9 mouse cellular contexts compared by ENCODE assay signal in genomic region chr8:114883967-114884366, GRCm38 (mm10).
A peak's percentile ranks its signal among the peaks of the same experiment; 100 is the strongest.
DNase-seq lines count a peak whose midpoint lies in the region; ATAC-seq and TF ChIP-seq lines count a peak whose summit lies in the region.
"Had no signal": no experiment of that assay in that cellular context is flagged by ENCODE, and none has a peak within 500 bp of the region (broad histone marks: within the 10 kb centered on the region; RNA-seq: fewer than 3 reads in every experiment).

No protein-coding gene starts in this region.

- no peaks in the 10 kb centered on the region for H3K36me3 ChIP-seq in forebrain, postnatal 0 days (ENCODE audit: insufficient read depth)
- no peaks in the 10 kb centered on the region for H3K36me3 ChIP-seq in forebrain, embryonic 13.5 days (ENCODE audit: poor library complexity, severe bottlenecking)
- no peaks in the 10 kb centered on the region for H3K36me3 ChIP-seq in small intestine, adult 2 months (ENCODE audit: control insufficient read depth, insufficient read depth, low read length)
- H3K36me3 ChIP-seq: limb, embryonic 12.5 days had no signal

- H3K27me3 ChIP-seq in forebrain, postnatal 0 days (ENCODE audit: insufficient read depth, low read length), result peaks cover 5% of the 10 kb centered on the region
- H3K27me3 ChIP-seq in forebrain, embryonic 13.5 days, result peaks cover 18% of the 10 kb centered on the region; the same call in 1 of the 2 replicates
- H3K27me3 ChIP-seq in small intestine, adult 2 months (ENCODE audit: control insufficient read depth, insufficient read depth, low read length), result no peaks in the 10 kb centered on the region

- H3K9ac ChIP-seq in forebrain, postnatal 0 days, result no peak overlapping the region
- H3K9ac ChIP-seq in forebrain, embryonic 13.5 days, result no peak overlapping the region
- H3K9ac ChIP-seq: limb, embryonic 12.5 days had no signal

- peak; percentile 42 for TF ChIP-seq CTCF in forebrain, postnatal 0 days (IDR thresholded peaks at IDR 0.05; ENCODE audit: low read depth)
- peak; percentile 38 for TF ChIP-seq CTCF in lung, adult 2 months (IDR thresholded peaks at IDR 0.05; ENCODE audit: insufficient read depth, low read length)
- peak; percentile 51; the same call in 1 of the 2 replicates for TF ChIP-seq CTCF in small intestine, adult 2 months (IDR thresholded peaks at IDR 0.05; ENCODE audit: extremely low read depth, insufficient read length, insufficient replicate concordance, low read depth, low read length)

- H3K4me3 ChIP-seq in forebrain, postnatal 0 days (ENCODE audit: low read depth, low read length), result no peak overlapping the region
- H3K4me3 ChIP-seq in forebrain, embryonic 13.5 days, result no peak overlapping the region
- no peak overlapping the region for H3K4me3 ChIP-seq in lung, adult 2 months (replicated peaks; ENCODE audit: extremely low read depth, low read depth, low read length)
- no peak overlapping the region for H3K4me3 ChIP-seq in small intestine, adult 2 months (ENCODE audit: low read depth, low read length)
- H3K4me3 ChIP-seq: limb, embryonic 12.5 days had no signal

- H3K4me2 ChIP-seq in forebrain, postnatal 0 days (ENCODE audit: low read depth), result no peak overlapping the region
- no peak overlapping the region for H3K4me2 ChIP-seq in forebrain, embryonic 13.5 days
- H3K4me2 ChIP-seq: limb, embryonic 12.5 days had no signal

- TF ChIP-seq POLR2A in lung, adult 2 months (IDR thresholded peaks at IDR 0.05; ENCODE audit: borderline replicate concordance, extremely low read depth, low read depth, low read length), result no peak
- TF ChIP-seq POLR2A in small intestine, adult 2 months (IDR thresholded peaks at IDR 0.05; ENCODE audit: low read depth, low read length), result no peak

- no peaks in the 10 kb centered on the region for H3K9me3 ChIP-seq in forebrain, postnatal 0 days (ENCODE audit: low read length)
- no peaks in the 10 kb centered on the region for H3K9me3 ChIP-seq in forebrain, embryonic 13.5 days (replicated peaks)
- H3K9me3 ChIP-seq: limb, embryonic 12.5 days had no signal

- H3K27ac ChIP-seq in forebrain, postnatal 0 days (ENCODE audit: low read depth, low read length), result no peak overlapping the region
- H3K27ac ChIP-seq in forebrain, embryonic 13.5 days, result no peak overlapping the region
- H3K27ac ChIP-seq in small intestine, adult 2 months (ENCODE audit: insufficient read depth, low read depth, low read length), result no peak overlapping the region
- H3K27ac ChIP-seq: limb, embryonic 12.5 days had no signal

- ATAC-seq in forebrain, postnatal 0 days, result no peak
- no peak for ATAC-seq in forebrain, embryonic 13.5 days
- no peak for ATAC-seq in megakaryocyte progenitor cell, adult 5-6 weeks (replicated peaks; ENCODE audit: poor library complexity)
- no peak for ATAC-seq in inflammation-experienced regulatory T-cells, adult 6 months

- H3K4me1 ChIP-seq in forebrain, postnatal 0 days (ENCODE audit: insufficient read depth), result no peaks in the 10 kb centered on the region
- H3K4me1 ChIP-seq in forebrain, embryonic 13.5 days, result peaks cover 28% of the 10 kb centered on the region
- peaks cover 6% of the 10 kb centered on the region for H3K4me1 ChIP-seq in lung, adult 2 months (ENCODE audit: control insufficient read depth, insufficient read depth, low read length)
- peaks cover 21% of the 10 kb centered on the region for H3K4me1 ChIP-seq in small intestine, adult 2 months (ENCODE audit: control insufficient read depth, insufficient read depth, insufficient read length, low read length)

- WGBS in forebrain, postnatal 0 days, result 76% methylated on average over 9 of the region's 9 CpGs
- WGBS in forebrain, embryonic 13.5 days, result 84% methylated on average over 9 of the region's 9 CpGs
- 78% methylated on average over 9 of the region's 9 CpGs for WGBS in lung, adult 2 months
- WGBS in small intestine, adult 2 months, result 86% methylated on average over 9 of the region's 9 CpGs

- DNase-seq in forebrain, postnatal 0 days, result no peak
- DNase-seq in lung, adult 2 months, result no peak
- DNase-seq in lung, postnatal 14 days, result no peak
- DNase-seq in ES-CJ7 (ENCODE audit: low read depth, low spot score), result peak; percentile 39
